ENCODE assay signal across 12 mouse cellular contexts in genomic region chr2:166536896-166537295, GRCm38 (mm10).
DNase-seq lines count a peak whose midpoint lies in the region; ATAC-seq lines count a peak whose summit lies in the region.
"Had no signal": no experiment of that assay in that cellular context is flagged by ENCODE, and none has a peak within 500 bp of the region (broad histone marks: within the 10 kb centered on the region; RNA-seq: fewer than 3 reads in every experiment).

No protein-coding gene starts in this region.

- ATAC-seq in granulocyte monocyte progenitor cell, adult 5-6 weeks (replicated peaks; ENCODE audit: poor library complexity, severe bottlenecking), result peak; percentile 52; the same call in 1 of the 2 replicates
- ATAC-seq: forebrain, embryonic 13.5 days; intestine, embryonic 15.5 days had no signal

- DNase-seq in adrenal gland, postnatal 10 days, result peak; percentile 16
- DNase-seq in adrenal gland, adult (ENCODE audit: inconsistent age in 2 of 2, low spot score in 1 of 2), result no peak
- DNase-seq in kidney, adult 9 months, result peak; percentile 33
- DNase-seq in kidney, adult 18-20 months, result no peak
- peak; percentile 42 to 71 for DNase-seq in kidney, postnatal 25 days
- DNase-seq in layer of hippocampus, postnatal 25 days (ENCODE audit: extremely low spot score in 1 of 2, low spot score in 1 of 2), result no peak
- DNase-seq in neural tube, embryonic 10.5 days (ENCODE audit: extremely low spot score, low spot score), result no peak
- DNase-seq: cerebellum, adult 8-10 months; right cerebral cortex, adult 18-20 months had no signal

Comparison
In these comparisons a context has a peak if more than half of its experiments do, and no peak if none do; other contexts are left out.
1. DNase-seq: peak in adrenal gland, postnatal 10 days (single experiment), kidney, adult 9 months (single experiment) and kidney, postnatal 25 days (2 of 2); none in adrenal gland, adult (0 of 2), kidney, adult 18-20 months (single experiment), layer of hippocampus, postnatal 25 days (0 of 2) and neural tube, embryonic 10.5 days (single experiment).